Mouse (Mus musculus): ENCODE data around the gene Catip. TPM values are rescaled to one million over a fixed set of nuclear protein-coding genes. Genes with fewer than 3 reads are reported as not detected.

Gene Catip
- polyA plus RNA-seq, 1 experiment, result not detected

GRCm38 (mm10) chr1:74386714-74387385, 24.9 kb downstream of the Catip start:
- H3K27ac ChIP-seq (ENCODE audit: insufficient read depth, low read depth, low read length), result peak overlapping the region; percentile 100
- H3K4me1 ChIP-seq (ENCODE audit: control insufficient read depth, insufficient read depth, low read length), result peaks cover 18% of the 10 kb centered on the region
- WGBS, result under 1% methylated on average over 26 of the region's 26 CpGs
- TF ChIP-seq CTCF (IDR thresholded peaks at IDR 0.05; ENCODE audit: insufficient read depth, low read depth, low read length), result peak; percentile 81; the same call in 1 of the 2 replicates
- peak; percentile 48; the same call in 1 of the 2 replicates for TF ChIP-seq POLR2A (IDR thresholded peaks at IDR 0.05; ENCODE audit: insufficient read depth, low read depth, low read length)
- H3K4me3 ChIP-seq (ENCODE audit: insufficient read depth, low read depth, low read length), result peak overlapping the region; percentile 99

- peak overlapping the region; percentile 99 for H3K4me3 ChIP-seq (ENCODE audit: insufficient read depth, low read depth, low read length)
- peaks cover 21% of the 10 kb centered on the region for H3K4me1 ChIP-seq (ENCODE audit: control insufficient read depth, insufficient read depth, low read length)
- 45% methylated on average over 15 of the region's 15 CpGs for WGBS
- H3K27ac ChIP-seq (ENCODE audit: insufficient read depth, low read depth, low read length), result peak overlapping the region; percentile 100
- TF ChIP-seq POLR2A (IDR thresholded peaks at IDR 0.05; ENCODE audit: insufficient read depth, low read depth, low read length), result no peak
- no peak for TF ChIP-seq CTCF (IDR thresholded peaks at IDR 0.05; ENCODE audit: insufficient read depth, low read depth, low read length)
Observed at GRCm38 (mm10) chr1:74387386-74387988, 25.6 kb downstream of the Catip start.

- Histone ChIP-seq H3K4me3 (ENCODE audit: insufficient read depth, low read depth, low read length) (no peak overlapping the region), H3K4me1 (ENCODE audit: control insufficient read depth, insufficient read depth, low read length) (peaks cover 29% of the 10 kb centered on the region), H3K27ac (ENCODE audit: insufficient read depth, low read depth, low read length) (no peak overlapping the region)
- no peak for TF ChIP-seq POLR2A (IDR thresholded peaks at IDR 0.05; ENCODE audit: insufficient read depth, low read depth, low read length)
- no peak for TF ChIP-seq CTCF (IDR thresholded peaks at IDR 0.05; ENCODE audit: insufficient read depth, low read depth, low read length)
- WGBS, result 86% methylated on average over 7 of the region's 7 CpGs
Observed at GRCm38 (mm10) chr1:74388398-74388920, 26.6 kb downstream of the Catip start.

GRCm38 (mm10) chr1:74389831-74390286, 28.0 kb downstream of the Catip start:
- TF ChIP-seq POLR2A (IDR thresholded peaks at IDR 0.05; ENCODE audit: insufficient read depth, low read depth, low read length) (no peak), CTCF (IDR thresholded peaks at IDR 0.05; ENCODE audit: insufficient read depth, low read depth, low read length) (no peak)
- 35% methylated on average over 29 of the region's 29 CpGs for WGBS
- peaks cover 29% of the 10 kb centered on the region for H3K4me1 ChIP-seq (ENCODE audit: control insufficient read depth, insufficient read depth, low read length)
- no peak overlapping the region for H3K27ac ChIP-seq (ENCODE audit: insufficient read depth, low read depth, low read length)
- no peak overlapping the region for H3K4me3 ChIP-seq (ENCODE audit: insufficient read depth, low read depth, low read length)

- 12% methylated on average over 21 of the region's 21 CpGs for WGBS
- Histone ChIP-seq H3K4me3 (ENCODE audit: insufficient read depth, low read depth, low read length) (no peak overlapping the region), H3K4me1 (ENCODE audit: control insufficient read depth, insufficient read depth, low read length) (peaks cover 29% of the 10 kb centered on the region), H3K27ac (ENCODE audit: insufficient read depth, low read depth, low read length) (no peak overlapping the region)
- TF ChIP-seq CTCF (IDR thresholded peaks at IDR 0.05; ENCODE audit: insufficient read depth, low read depth, low read length) (peak; percentile 26; the same call in 1 of the 2 replicates), POLR2A (IDR thresholded peaks at IDR 0.05; ENCODE audit: insufficient read depth, low read depth, low read length) (no peak)
Observed at GRCm38 (mm10) chr1:74390287-74390906, 28.5 kb downstream of the Catip start.

- 3% methylated on average over 49 of the region's 51 CpGs for WGBS
- peak within 1 kb of the TSS; percentile 74 for H3K27ac ChIP-seq (ENCODE audit: insufficient read depth, low read depth, low read length)
- peaks cover 29% of the 10 kb centered on the region for H3K4me1 ChIP-seq (ENCODE audit: control insufficient read depth, insufficient read depth, low read length)
- TF ChIP-seq POLR2A (IDR thresholded peaks at IDR 0.05; ENCODE audit: insufficient read depth, low read depth, low read length) (no peak), CTCF (IDR thresholded peaks at IDR 0.05; ENCODE audit: insufficient read depth, low read depth, low read length) (no peak)
- H3K4me3 ChIP-seq (ENCODE audit: insufficient read depth, low read depth, low read length), result peak within 1 kb of the TSS; percentile 74
Observed at GRCm38 (mm10) chr1:74390924-74391748, 29.2 kb downstream of the Catip start, which contains the start of gene Ctdsp1. Ctdsp1 (plus strand) TSS chr1:74391509.

- under 1% methylated on average over 62 of the region's 63 CpGs for WGBS
- Histone ChIP-seq H3K4me1 (ENCODE audit: control insufficient read depth, insufficient read depth, low read length) (peaks cover 30% of the 10 kb centered on the region), H3K27ac (ENCODE audit: insufficient read depth, low read depth, low read length) (peak overlapping the region; percentile 12; the same call in 1 of the 2 replicates), H3K4me3 (ENCODE audit: insufficient read depth, low read depth, low read length) (peak overlapping the region; percentile 67)
- no peak for TF ChIP-seq POLR2A (IDR thresholded peaks at IDR 0.05; ENCODE audit: insufficient read depth, low read depth, low read length)
- peak; percentile 9; the same call in 1 of the 2 replicates for TF ChIP-seq CTCF (IDR thresholded peaks at IDR 0.05; ENCODE audit: insufficient read depth, low read depth, low read length)
Observed at GRCm38 (mm10) chr1:74391844-74392441, 30.0 kb downstream of the Catip start.

Data from olfactory bulb, adult 2 months (tissue).